Mouse (Mus musculus) liver, embryonic 11.5 days (tissue): ENCODE data around the gene Slit3. TPM values are rescaled to one million over a fixed set of nuclear protein-coding genes. Genes with fewer than 3 reads are reported as not detected.

Source experiments
- ATAC-seq: fragments of 200-750 bp; cut with Nextera tagmentation; replicated peaks from 2 replicates; pipeline ENCODE4 v1.8.0; 2017; ENCODE audit warnings: moderate number of reproducible peaks, mild to moderate bottlenecking, moderate TSS enrichment, moderate library complexity; ENCODE audit not compliant: low FRiP score
- DNase-seq: peaks from one replicate; pipeline ENCODE4 v3.0.0-alpha.2; 2017; ENCODE audit warnings: low spot score
- H3K27ac ChIP-seq: fragments of 300-500 bp; sonication (generic); 2 replicates; pipeline ENCODE4 v1.5.1; 2014; ENCODE audit warnings: mild to moderate bottlenecking, low read depth, low read length, control low read depth
- H3K27me3 ChIP-seq: fragments of 300-500 bp; sonication (generic); replicated peaks from 2 replicates; pipeline ENCODE4 v1.6.1; 2014; ENCODE audit warnings: low read length, mixed read lengths; ENCODE audit not compliant: control insufficient read depth, insufficient read depth
- H3K36me3 ChIP-seq: fragments of 300-500 bp; sonication (generic); 2 replicates; pipeline ENCODE4 v1.6.1; 2014; ENCODE audit warnings: mild to moderate bottlenecking, low read length, moderate library complexity, mixed read lengths; ENCODE audit not compliant: control insufficient read depth, insufficient read depth
- H3K4me1 ChIP-seq: fragments of 300-500 bp; sonication (generic); replicated peaks from 2 replicates; pipeline ENCODE4 v1.6.1; 2014; ENCODE audit warnings: low read length, mixed read lengths; ENCODE audit not compliant: control insufficient read depth, insufficient read depth
- H3K4me2 ChIP-seq: fragments of 300-500 bp; sonication (generic); 2 replicates; pipeline ENCODE4 v1.6.1; 2014; ENCODE audit warnings: mild to moderate bottlenecking, control low read depth, moderate library complexity
- H3K4me3 ChIP-seq: fragments of 300-500 bp; sonication (generic); 2 replicates; pipeline ENCODE4 v1.5.1; 2014; ENCODE audit warnings: low read depth, low read length, control low read depth
- H3K9ac ChIP-seq: fragments of 300-500 bp; sonication (generic); 2 replicates; pipeline ENCODE4 v1.6.1; 2014; ENCODE audit warnings: low read depth, low read length, control low read depth
- H3K9me3 ChIP-seq: fragments of 300-500 bp; sonication (generic); 2 replicates; pipeline ENCODE4 v1.6.1; 2016; ENCODE audit warnings: low read length, inconsistent platforms, mixed read lengths; ENCODE audit not compliant: control insufficient read depth
- WGBS: fragments of 180-500 bp; shearing (Covaris S2); extraction: QIAGEN DNeasy Blood & Tissue Kit; methylation state at CpG from one replicate; pipeline ENCODE4 v1.1.7; 2014; 5-methylcytosine and 5-hydroxymethylcytosine counted together
- polyA plus RNA-seq: library from polyadenylated mRNA; unstranded; fragments of >200 nt; fragmentation: Nextera tagmentation; extraction: Ambion mirVana; gene quantifications from 2 replicates; pipeline ENCODE4 v1.2.1, GENCODE M21; 2014

The Slit3 gene
- polyA plus RNA-seq, 1 experiment from 2014 or later = 6.8 TPM

DNA sequence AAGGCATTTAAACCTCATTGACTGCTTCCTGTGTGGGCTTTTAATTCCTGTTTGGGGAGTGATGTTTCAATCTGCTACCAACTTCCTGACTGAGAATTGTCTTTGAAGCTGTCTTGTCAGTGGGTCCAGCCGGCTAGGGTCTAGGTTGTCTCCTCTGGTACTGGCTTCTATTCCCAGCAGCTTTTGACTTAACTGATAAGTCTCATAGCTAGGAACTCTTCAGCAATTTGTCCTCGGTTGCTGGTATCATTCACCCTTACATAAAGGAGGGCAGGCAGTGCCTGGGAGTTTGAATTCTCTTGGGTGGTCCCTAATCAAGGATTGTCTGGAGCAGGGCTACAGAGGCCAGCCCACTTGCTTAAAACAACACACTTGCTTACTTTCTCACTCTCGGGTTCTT lies 381.1 kb downstream of the Slit3 start:
- Histone ChIP-seq H3K36me3 (no peaks in the 10 kb centered on the region), H3K27ac (no peak overlapping the region), H3K4me2 (no peak overlapping the region), H3K9ac (no peak overlapping the region), H3K4me1 (no peaks in the 10 kb centered on the region), H3K4me3 (no peak overlapping the region), H3K27me3 (peaks cover 6% of the 10 kb centered on the region), H3K9me3 (no peaks in the 10 kb centered on the region)
- WGBS = 6% methylated on average over 3 of the region's 3 CpGs
- no peak for ATAC-seq
- DNase-seq = no peak

DNA sequence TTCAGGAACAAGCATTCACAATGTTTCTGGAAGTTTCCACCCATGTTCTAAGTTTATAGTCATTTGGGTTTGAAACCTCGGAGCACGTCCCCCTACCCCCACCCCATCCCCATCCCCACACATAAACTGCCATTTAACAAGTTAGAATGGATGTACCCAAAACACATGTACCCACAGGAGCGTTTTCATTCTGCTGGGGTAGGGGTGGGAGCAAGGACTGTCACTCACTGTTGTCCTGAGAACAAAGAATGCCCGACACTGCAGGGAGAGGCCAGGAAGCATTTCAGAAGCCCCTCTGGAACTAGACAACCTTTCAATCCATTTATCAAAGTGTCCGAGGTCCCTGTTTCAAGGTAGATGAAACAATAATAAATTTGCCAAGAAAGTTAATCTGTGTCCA lies 383.0 kb downstream of the Slit3 start:
- Histone ChIP-seq H3K27ac (no peak overlapping the region), H3K4me1 (no peaks in the 10 kb centered on the region), H3K4me2 (no peak overlapping the region), H3K36me3 (no peaks in the 10 kb centered on the region), H3K4me3 (no peak overlapping the region), H3K9ac (no peak overlapping the region), H3K27me3 (peaks cover 6% of the 10 kb centered on the region), H3K9me3 (no peaks in the 10 kb centered on the region)
- DNase-seq (no peak), ATAC-seq (no peak)
- WGBS = 69% methylated on average over 5 of the region's 5 CpGs

DNA sequence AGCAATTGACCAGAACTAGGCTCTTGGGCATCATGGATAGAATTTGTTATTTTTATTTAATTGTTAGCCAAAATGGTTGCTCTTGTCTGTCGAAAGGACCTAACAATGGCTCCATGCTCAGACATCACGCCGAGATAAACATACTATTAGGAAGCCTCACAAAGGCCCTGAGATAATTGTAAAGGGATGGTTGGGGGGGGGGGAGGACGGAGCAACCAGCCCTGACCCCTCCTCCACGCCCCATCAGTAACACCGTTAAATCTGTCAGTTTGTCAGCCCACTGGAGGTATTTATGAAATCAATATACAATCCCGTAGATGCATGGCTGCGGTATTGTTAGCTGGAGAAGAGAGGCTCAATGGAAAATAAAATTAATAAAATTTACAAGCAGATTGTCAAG lies 383.9 kb downstream of the Slit3 start:
- Histone ChIP-seq H3K4me3 (no peak overlapping the region), H3K4me2 (no peak overlapping the region), H3K27ac (no peak overlapping the region), H3K4me1 (no peaks in the 10 kb centered on the region), H3K9ac (no peak overlapping the region), H3K9me3 (no peaks in the 10 kb centered on the region), H3K36me3 (no peaks in the 10 kb centered on the region), H3K27me3 (peaks cover 2% of the 10 kb centered on the region; the same call in 1 of the 2 replicates)
- WGBS = 54% methylated on average over 8 of the region's 8 CpGs
- no peak for DNase-seq
- no peak for ATAC-seq

DNA sequence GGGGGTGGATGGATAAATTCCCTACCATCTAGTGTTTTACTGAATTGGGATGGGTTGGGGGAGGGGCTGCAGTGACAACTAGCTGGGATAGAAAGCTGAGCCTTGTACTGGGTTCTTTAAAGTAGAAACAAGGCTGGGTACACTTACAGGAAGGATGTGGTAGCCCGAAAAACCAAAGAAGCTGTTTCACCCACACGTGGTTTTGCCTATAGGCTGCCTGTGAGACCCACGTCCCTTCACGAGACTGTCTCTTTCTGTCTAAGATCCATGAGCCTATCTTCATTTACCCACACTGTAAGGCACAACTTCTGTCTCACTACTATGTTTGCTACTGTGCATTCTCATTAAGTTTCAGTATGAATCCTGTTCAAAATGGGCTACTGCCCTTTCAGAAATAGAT lies 384.3 kb downstream of the Slit3 start:
- Histone ChIP-seq H3K9ac (no peak overlapping the region), H3K9me3 (no peaks in the 10 kb centered on the region), H3K4me1 (no peaks in the 10 kb centered on the region), H3K36me3 (no peaks in the 10 kb centered on the region), H3K4me3 (no peak overlapping the region), H3K27me3 (peaks cover 2% of the 10 kb centered on the region; the same call in 1 of the 2 replicates), H3K4me2 (no peak overlapping the region), H3K27ac (no peak overlapping the region)
- no peak for ATAC-seq
- 38% methylated on average over 4 of the region's 4 CpGs for WGBS
- DNase-seq = no peak

DNA sequence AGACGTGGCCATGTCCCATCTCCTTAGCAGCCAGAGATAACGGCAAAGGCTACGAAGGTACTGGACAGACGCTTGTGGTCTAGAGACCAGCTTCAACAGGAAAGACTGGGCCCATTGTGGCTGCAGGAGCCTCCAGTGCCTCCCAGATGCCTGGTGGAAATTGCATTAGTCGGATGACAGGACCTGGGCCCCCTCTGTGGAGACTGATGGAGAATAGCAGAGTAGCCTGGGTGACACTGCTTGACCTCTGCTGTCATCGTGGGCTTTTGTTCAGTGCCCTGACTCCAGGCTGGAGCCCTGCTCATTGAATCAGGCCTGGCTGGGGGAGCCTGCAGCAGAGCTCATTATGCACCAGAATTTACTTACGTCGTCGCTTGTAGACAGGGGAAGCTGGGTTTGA lies 384.8 kb downstream of the Slit3 start:
- Histone ChIP-seq H3K9ac (no peak overlapping the region), H3K4me2 (no peak overlapping the region), H3K9me3 (no peaks in the 10 kb centered on the region), H3K27ac (no peak overlapping the region), H3K27me3 (peaks cover 2% of the 10 kb centered on the region; the same call in 1 of the 2 replicates), H3K36me3 (no peaks in the 10 kb centered on the region), H3K4me1 (no peaks in the 10 kb centered on the region), H3K4me3 (no peak overlapping the region)
- ATAC-seq (no peak), DNase-seq (no peak)
- WGBS = 18% methylated on average over 9 of the region's 9 CpGs

DNA sequence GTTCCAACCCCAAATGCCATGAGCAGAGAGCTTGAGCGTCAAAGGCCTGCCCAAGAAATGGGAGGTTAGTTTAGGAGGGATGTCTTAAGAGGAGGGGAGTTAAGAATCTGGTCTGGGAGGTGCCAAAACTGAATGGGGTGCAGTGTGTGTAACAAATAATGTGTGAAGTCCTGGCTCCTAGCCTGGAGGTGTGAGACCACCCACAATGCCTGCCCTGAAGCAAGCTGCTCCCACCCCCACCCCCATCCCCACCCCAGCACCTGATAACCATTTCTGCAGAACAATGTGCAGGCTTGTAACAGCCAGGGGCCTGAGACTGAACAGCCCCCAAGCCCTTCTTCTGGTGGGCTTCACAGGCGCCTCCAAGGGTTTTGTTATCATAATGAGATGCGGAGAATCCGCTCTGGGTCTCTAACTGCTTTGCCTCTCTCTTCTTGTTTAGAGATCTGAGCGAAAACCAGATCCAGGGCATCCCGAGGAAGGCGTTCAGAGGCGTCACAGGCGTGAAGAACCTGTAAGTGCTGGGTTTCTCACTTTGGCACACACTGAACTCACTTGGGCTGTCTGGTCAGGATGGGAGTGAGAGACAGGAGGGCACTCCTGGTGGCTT lies 386.9 kb downstream of the Slit3 start:
- H3K4me1 ChIP-seq = no peaks in the 10 kb centered on the region; the same call in 1 of the 2 replicates

DNA sequence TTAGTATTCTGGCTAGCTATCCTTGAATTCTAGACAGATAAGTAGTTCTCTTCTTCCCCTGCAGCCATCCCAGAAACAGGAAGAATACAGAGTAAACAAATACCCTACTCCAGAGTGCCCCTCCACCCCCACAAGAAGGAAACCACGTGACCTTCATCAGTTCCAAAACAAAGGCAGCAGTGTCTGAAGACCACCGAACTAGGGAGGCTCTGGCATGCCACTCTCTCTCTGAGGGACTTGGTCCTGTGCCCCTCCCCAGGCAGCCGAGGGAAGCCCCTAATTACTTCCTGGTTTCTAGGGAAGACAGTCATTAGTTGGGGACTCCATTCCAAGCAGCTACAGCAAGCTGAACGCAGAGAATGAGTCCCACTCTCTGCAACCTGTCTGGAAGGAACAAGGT lies 391.7 kb downstream of the Slit3 start:
- DNase-seq (no peak), ATAC-seq (no peak)
- H3K36me3 ChIP-seq = no peaks in the 10 kb centered on the region
- H3K9ac ChIP-seq = no peak overlapping the region
- H3K9me3 ChIP-seq = no peaks in the 10 kb centered on the region
- no peak overlapping the region for H3K4me3 ChIP-seq
- no peaks in the 10 kb centered on the region for H3K27me3 ChIP-seq
- no peak overlapping the region for H3K27ac ChIP-seq
- no peaks in the 10 kb centered on the region; the same call in 1 of the 2 replicates for H3K4me1 ChIP-seq
- no peak overlapping the region for H3K4me2 ChIP-seq
- WGBS = 12% methylated on average over 4 of the region's 4 CpGs

More for the DNA sequence above, 386.9 kb downstream of the Slit3 start:
- Histone ChIP-seq H3K9me3 (no peaks in the 10 kb centered on the region), H3K36me3 (no peaks in the 10 kb centered on the region), H3K4me2 (no peak overlapping the region), H3K9ac (no peak overlapping the region), H3K27ac (no peak overlapping the region), H3K27me3 (peaks cover 2% of the 10 kb centered on the region; the same call in 1 of the 2 replicates), H3K4me3 (no peak overlapping the region)
- WGBS = 54% methylated on average over 9 of the region's 9 CpGs
- ATAC-seq = no peak
- DNase-seq = no peak

DNA sequence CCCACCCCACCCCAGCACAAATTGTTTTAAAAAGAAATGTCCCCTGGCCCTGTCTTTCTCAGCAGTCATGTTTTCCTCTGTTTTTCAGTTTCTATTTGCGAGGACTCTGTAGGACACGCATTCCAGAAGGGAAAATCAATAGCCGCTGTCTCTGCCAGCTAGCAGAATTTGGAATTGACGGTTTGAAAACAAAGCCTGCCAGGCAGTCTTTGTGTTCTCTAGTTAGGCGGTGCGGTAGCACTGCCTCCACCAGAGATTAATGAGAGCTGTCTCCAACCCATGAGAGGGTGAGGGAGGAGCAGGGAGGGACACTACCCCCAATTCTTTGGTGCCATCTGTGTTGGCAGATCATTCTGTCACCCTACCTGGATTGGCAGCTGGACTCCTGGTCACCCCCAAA lies 392.3 kb downstream of the Slit3 start:
- no peaks in the 10 kb centered on the region for H3K9me3 ChIP-seq
- H3K4me2 ChIP-seq = no peak overlapping the region
- H3K27ac ChIP-seq = no peak overlapping the region
- ATAC-seq (no peak), DNase-seq (no peak)
- H3K4me1 ChIP-seq = no peaks in the 10 kb centered on the region; the same call in 1 of the 2 replicates
- WGBS = 58% methylated on average over 6 of the region's 6 CpGs
- no peak overlapping the region for H3K9ac ChIP-seq
- no peaks in the 10 kb centered on the region for H3K27me3 ChIP-seq
- no peaks in the 10 kb centered on the region for H3K36me3 ChIP-seq
- H3K4me3 ChIP-seq = no peak overlapping the region

DNA sequence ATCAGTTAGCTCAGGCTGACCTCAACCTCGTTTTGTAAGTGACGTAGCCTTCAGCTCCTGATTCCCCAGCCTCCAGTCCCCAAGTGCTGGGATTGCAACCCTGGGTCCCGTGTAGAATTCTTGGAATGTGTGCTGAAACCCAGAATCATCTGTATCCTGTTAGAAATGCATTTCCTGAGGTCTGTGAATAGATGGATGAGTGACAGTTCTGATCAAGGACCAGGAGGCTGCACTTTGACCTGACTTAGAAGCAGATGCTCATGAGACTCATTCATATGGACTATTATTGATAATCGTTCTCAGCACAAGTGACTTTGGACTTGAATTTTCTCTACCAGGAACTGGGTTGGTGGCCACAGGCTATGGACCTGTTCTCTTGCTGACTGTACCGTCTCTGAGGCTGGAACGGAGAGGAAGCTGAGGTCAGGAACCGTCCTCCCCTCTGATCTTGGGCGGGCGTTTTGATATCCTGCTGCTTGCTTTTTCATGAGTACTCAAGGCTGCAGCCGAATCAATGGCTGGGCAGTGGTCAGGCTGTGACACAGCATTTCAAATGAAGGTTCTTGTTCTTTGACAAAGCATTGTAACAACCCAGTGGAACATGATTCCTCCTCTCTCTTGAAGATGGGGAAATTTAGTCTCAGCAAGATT lies 401.9 kb downstream of the Slit3 start:
- Histone ChIP-seq H3K4me3 (no peak overlapping the region), H3K27ac (no peak overlapping the region), H3K4me1 (no peaks in the 10 kb centered on the region), H3K9me3 (no peaks in the 10 kb centered on the region), H3K9ac (no peak overlapping the region), H3K4me2 (no peak overlapping the region), H3K27me3 (no peaks in the 10 kb centered on the region), H3K36me3 (no peaks in the 10 kb centered on the region)
- no peak for DNase-seq
- no peak for ATAC-seq
- WGBS = 33% methylated on average over 10 of the region's 10 CpGs
